Mouse (Mus musculus) cortical plate, adult 2 months (tissue): ENCODE data around the gene Bola1. TPM values are rescaled to one million over a fixed set of nuclear protein-coding genes. Genes with fewer than 3 reads are reported as not detected.

Source experiments
- H3K27ac ChIP-seq: fragments of 200-500 bp; 2 replicates; pipeline ENCODE4 v1.5.1; 2012; ENCODE audit warnings: low read length, control low read depth, inconsistent platforms; ENCODE audit not compliant: insufficient read depth
- H3K4me1 ChIP-seq: fragments of 200-500 bp; 2 replicates; pipeline ENCODE4 v1.6.1; 2011; ENCODE audit warnings: low read length; ENCODE audit not compliant: control insufficient read depth, insufficient read depth
- H3K4me3 ChIP-seq: fragments of 200-500 bp; 2 replicates; pipeline ENCODE4 v1.5.1; 2011; ENCODE audit warnings: mild to moderate bottlenecking, low read length, control low read depth; ENCODE audit not compliant: insufficient read depth
- CTCF ChIP-seq: fragments of 200-500 bp; IDR thresholded peaks from 2 replicates; pipeline ENCODE4 v1.5.1; 2011; ENCODE audit warnings: mild to moderate bottlenecking, control low read depth, low read length; ENCODE audit not compliant: insufficient read depth; ENCODE audit errors: extremely low read depth
- POLR2A ChIP-seq: fragments of 200-500 bp; IDR thresholded peaks from 2 replicates; pipeline ENCODE4 v1.6.1; 2011; ENCODE audit warnings: mild to moderate bottlenecking, low read length, control low read depth; ENCODE audit not compliant: insufficient read depth; ENCODE audit errors: extremely low read depth
- polyA plus RNA-seq: library from polyadenylated mRNA; depleted of rRNA; stranded (reverse); fragments of >200 nt; gene quantifications from 2 replicates; pipeline ENCODE4 v1.2.3, GENCODE M21; 2012

Gene Bola1
- polyA plus RNA-seq, 1 experiment = 29.9 TPM

- H3K4me3 ChIP-seq = peak overlapping the region; percentile 59
- no peak for TF ChIP-seq CTCF
- peak; percentile 91 for TF ChIP-seq POLR2A
- no peaks in the 10 kb centered on the region; the same call in 1 of the 2 replicates for H3K4me1 ChIP-seq
- peak overlapping the region; percentile 78 for H3K27ac ChIP-seq
These were observed 42.8 kb upstream of the Bola1 start for GRCm38 (mm10) chr3:96262216-96262875.

- Histone ChIP-seq H3K4me1 (no peaks in the 10 kb centered on the region; the same call in 1 of the 2 replicates), H3K27ac (peak overlapping the region; percentile 7; the same call in 1 of the 2 replicates)
- TF ChIP-seq POLR2A (no peak), CTCF (no peak)
These were observed 42.1 kb upstream of the Bola1 start for GRCm38 (mm10) chr3:96261623-96262022.

GRCm38 (mm10) chr3:96260220-96260619, 40.7 kb upstream of the Bola1 start:
- Histone ChIP-seq H3K4me3 (no peak overlapping the region), H3K4me1 (no peaks in the 10 kb centered on the region; the same call in 1 of the 2 replicates), H3K27ac (no peak overlapping the region)
- no peak for TF ChIP-seq POLR2A
- no peak for TF ChIP-seq CTCF

More at GRCm38 (mm10) chr3:96261623-96262022, 42.1 kb upstream of the Bola1 start:
- H3K4me3 ChIP-seq = peak overlapping the region; percentile 59

- no peak overlapping the region for H3K27ac ChIP-seq
- TF ChIP-seq CTCF (no peak), POLR2A (no peak)
- H3K4me1 ChIP-seq = no peaks in the 10 kb centered on the region; the same call in 1 of the 2 replicates
- H3K4me3 ChIP-seq = no peak overlapping the region
These were observed 37.7 kb upstream of the Bola1 start for GRCm38 (mm10) chr3:96257190-96257589.

- H3K4me1 ChIP-seq = no peaks in the 10 kb centered on the region
- TF ChIP-seq POLR2A (no peak), CTCF (no peak)
- no peak overlapping the region for H3K4me3 ChIP-seq
- H3K27ac ChIP-seq = no peak overlapping the region
These were observed 36.6 kb upstream of the Bola1 start for GRCm38 (mm10) chr3:96255926-96256593.

- Histone ChIP-seq H3K4me3 (no peak overlapping the region), H3K27ac (no peak overlapping the region), H3K4me1 (no peaks in the 10 kb centered on the region)
- TF ChIP-seq CTCF (no peak), POLR2A (no peak)
These were observed 35.3 kb upstream of the Bola1 start for GRCm38 (mm10) chr3:96254683-96255355.

GRCm38 (mm10) chr3:96251787-96252186, 32.3 kb upstream of the Bola1 start:
- TF ChIP-seq POLR2A = no peak
- no peak for TF ChIP-seq CTCF
- no peaks in the 10 kb centered on the region for H3K4me1 ChIP-seq
- H3K27ac ChIP-seq = no peak overlapping the region
- no peak overlapping the region for H3K4me3 ChIP-seq

- Histone ChIP-seq H3K4me1 (no peaks in the 10 kb centered on the region), H3K27ac (no peak overlapping the region), H3K4me3 (no peak overlapping the region)
- TF ChIP-seq POLR2A = no peak
- TF ChIP-seq CTCF = no peak
These were observed 31.4 kb upstream of the Bola1 start for GRCm38 (mm10) chr3:96250890-96251289.

- Histone ChIP-seq H3K4me1 (peaks cover 2% of the 10 kb centered on the region; the same call in 1 of the 2 replicates), H3K27ac (no peak overlapping the region), H3K4me3 (no peak overlapping the region)
- no peak for TF ChIP-seq CTCF
- TF ChIP-seq POLR2A = no peak
These were observed 29.5 kb upstream of the Bola1 start for GRCm38 (mm10) chr3:96249034-96249345.
